Mouse (Mus musculus) thymus, adult 2 months (tissue): ENCODE measurements around the gene Ppp1r18. TPM values are rescaled to one million over a fixed set of nuclear protein-coding genes. Genes with fewer than 3 reads are reported as not detected.
A peak's percentile ranks its signal among the peaks of the same experiment; 100 is the strongest.

Experiments used
- DNase-seq: peaks from one replicate; pipeline ENCODE4 v3.0.0; 2021
- H3K27ac ChIP-seq: fragments of 200-500 bp; 2 replicates; pipeline ENCODE4 v1.5.1; 2012; ENCODE audit warnings: low read length, control low read depth; ENCODE audit not compliant: control insufficient read depth, insufficient read depth
- H3K27me3 ChIP-seq: fragments of 200-500 bp; 2 replicates; pipeline ENCODE4 v1.6.1; 2012; ENCODE audit warnings: mild to moderate bottlenecking, low read length, moderate library complexity, mixed read lengths; ENCODE audit not compliant: control insufficient read depth, insufficient read depth
- H3K36me3 ChIP-seq: fragments of 200-500 bp; 2 replicates; pipeline ENCODE4 v1.6.1; 2012; ENCODE audit warnings: mild to moderate bottlenecking, low read length, moderate library complexity; ENCODE audit not compliant: control insufficient read depth, insufficient read depth
- H3K4me1 ChIP-seq: fragments of 200-500 bp; replicated peaks from 2 replicates; pipeline ENCODE4 v1.6.1; 2012; ENCODE audit warnings: low read length; ENCODE audit not compliant: control insufficient read depth, insufficient read depth
- H3K4me3 ChIP-seq: fragments of 200-500 bp; 2 replicates; pipeline ENCODE4 v1.5.1; 2012; ENCODE audit warnings: mild to moderate bottlenecking, low read length, control low read depth, moderate library complexity; ENCODE audit not compliant: control insufficient read depth, insufficient read depth
- CTCF ChIP-seq: fragments of 200-500 bp; IDR thresholded peaks from 2 replicates; pipeline ENCODE4 v1.5.1; 2012; ENCODE audit warnings: mild to moderate bottlenecking, control low read depth, low read length, moderate library complexity, borderline replicate concordance; ENCODE audit not compliant: control insufficient read depth, poor library complexity, insufficient read depth; ENCODE audit errors: extremely low read depth
- POLR2A ChIP-seq: fragments of 200-500 bp; IDR thresholded peaks from 2 replicates; pipeline ENCODE4 v1.6.1; 2012; ENCODE audit warnings: mild to moderate bottlenecking, low read length, control low read depth, moderate library complexity; ENCODE audit not compliant: control insufficient read depth, poor library complexity, insufficient read depth; ENCODE audit errors: extremely low read depth
- WGBS: fragments of 180-500 bp; shearing (Covaris S2); methylation state at CpG from one replicate; pipeline ENCODE4 v1.1.7; 2018; 5-methylcytosine and 5-hydroxymethylcytosine counted together
- polyA plus RNA-seq: library from polyadenylated mRNA; depleted of rRNA; stranded (reverse); fragments of >200 nt; gene quantifications from 2 replicates; pipeline ENCODE4 v1.2.3, GENCODE M21; 2012

Gene Ppp1r18
- polyA plus RNA-seq, 1 experiment: 176 TPM

- peaks cover 34% of the 10 kb centered on the region for H3K4me1 ChIP-seq
- H3K27me3 ChIP-seq: no peaks in the 10 kb centered on the region
- peak; percentile 49 for DNase-seq
- peaks cover 18% of the 10 kb centered on the region for H3K36me3 ChIP-seq
- TF ChIP-seq POLR2A (no peak), CTCF (no peak)
- H3K4me3 ChIP-seq: peak overlapping the region; percentile 96
- 38% methylated on average over 8 of the region's 8 CpGs for WGBS
- H3K27ac ChIP-seq: peak overlapping the region; percentile 88
Observed at GRCm38 (mm10) chr17:35870884-35871696, 5.7 kb downstream of the Ppp1r18 start.

GRCm38 (mm10) chr17:35873774-35874519, 8.6 kb downstream of the Ppp1r18 start:
- peak; percentile 90 for TF ChIP-seq CTCF
- TF ChIP-seq POLR2A: 0 out of 2 replicates have a peak, but pooled peaks have one; percentile 22
- Histone ChIP-seq H3K27me3 (no peaks in the 10 kb centered on the region), H3K4me1 (peaks cover 17% of the 10 kb centered on the region), H3K36me3 (peaks cover 21% of the 10 kb centered on the region), H3K4me3 (no peak overlapping the region), H3K27ac (peak overlapping the region; percentile 14; the same call in 1 of the 2 replicates)
- WGBS: 40% methylated on average over 21 of the region's 21 CpGs
- peak; percentile 89 for DNase-seq

DNA sequence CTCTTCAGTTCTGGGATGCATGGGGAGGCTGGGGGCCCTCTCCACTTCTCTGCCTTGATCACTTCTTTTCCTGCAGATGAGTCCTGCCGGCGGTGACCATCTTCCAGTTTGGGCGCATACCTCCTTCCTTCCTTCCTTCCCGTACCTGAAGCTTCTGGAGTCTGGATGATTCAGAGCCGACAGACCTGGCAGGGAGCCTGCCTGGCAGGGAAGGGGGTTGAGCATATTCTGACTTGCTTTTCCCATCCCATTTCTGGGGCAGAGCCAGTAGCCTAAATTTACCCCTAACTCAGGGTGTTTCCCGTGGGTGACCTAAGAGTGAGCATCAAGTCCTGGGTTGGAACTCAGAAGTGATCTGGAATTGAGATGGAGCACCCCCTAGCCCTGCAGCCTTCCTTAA, 9.3 kb downstream of the Ppp1r18 start:
- no peak for DNase-seq
- WGBS: 93% methylated on average over 6 of the region's 6 CpGs
- Histone ChIP-seq H3K27ac (no peak overlapping the region), H3K36me3 (peaks cover 21% of the 10 kb centered on the region), H3K4me1 (peaks cover 19% of the 10 kb centered on the region), H3K27me3 (no peaks in the 10 kb centered on the region), H3K4me3 (no peak overlapping the region)
- no peak for TF ChIP-seq POLR2A
- no peak for TF ChIP-seq CTCF

- Histone ChIP-seq H3K27ac (no peak within 1 kb of the TSS), H3K27me3 (no peaks in the 10 kb centered on the region), H3K4me1 (peaks cover 7% of the 10 kb centered on the region), H3K36me3 (peaks cover 34% of the 10 kb centered on the region), H3K4me3 (peak within 1 kb of the TSS; percentile 72)
- DNase-seq: peak; percentile 97
- TF ChIP-seq CTCF (peak; percentile 60; the same call in 1 of the 2 replicates), POLR2A (0 out of 2 replicates have a peak, but pooled peaks have one; percentile 31)
- 6% methylated on average over 66 of the region's 66 CpGs for WGBS
Observed at GRCm38 (mm10) chr17:35879245-35880057, 14.1 kb downstream of the Ppp1r18 start, which contains the start of gene Dhx16. Gene Dhx16, plus strand, starts transcription at chr17:35879819.

DNA sequence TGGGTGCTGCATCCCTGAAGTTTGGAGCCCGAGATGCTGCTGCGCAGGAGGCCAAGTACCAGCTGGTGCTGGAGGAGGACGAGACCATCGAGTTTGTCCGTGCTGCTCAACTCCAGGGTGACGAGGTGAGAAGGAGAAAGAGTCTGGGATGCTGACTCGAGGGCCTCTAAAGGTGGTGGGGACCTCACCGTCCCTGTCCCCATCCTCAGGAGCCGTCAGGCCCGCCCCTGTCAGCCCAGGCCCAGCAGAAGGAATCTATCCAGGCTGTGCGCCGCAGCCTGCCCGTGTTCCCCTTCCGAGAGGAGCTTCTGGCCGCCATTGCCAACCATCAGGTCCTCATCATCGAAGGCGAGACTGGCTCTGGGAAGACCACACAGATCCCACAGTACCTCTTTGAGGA, 17.5 kb downstream of the Ppp1r18 start:
- H3K4me1 ChIP-seq: peaks cover 7% of the 10 kb centered on the region
- no peaks in the 10 kb centered on the region for H3K27me3 ChIP-seq
- TF ChIP-seq POLR2A (no peak), CTCF (no peak)
- H3K27ac ChIP-seq: no peak overlapping the region
- no peak overlapping the region for H3K4me3 ChIP-seq
- peaks cover 44% of the 10 kb centered on the region for H3K36me3 ChIP-seq
- no peak for DNase-seq
- 97% methylated on average over 17 of the region's 17 CpGs for WGBS

- Histone ChIP-seq H3K4me3 (no peak overlapping the region), H3K27ac (no peak overlapping the region), H3K27me3 (no peaks in the 10 kb centered on the region), H3K36me3 (peaks cover 52% of the 10 kb centered on the region), H3K4me1 (peaks cover 7% of the 10 kb centered on the region)
- WGBS: 99% methylated on average over 14 of the region's 14 CpGs
- TF ChIP-seq POLR2A: no peak
- TF ChIP-seq CTCF: no peak
- DNase-seq: no peak
Observed at GRCm38 (mm10) chr17:35883777-35884176, 18.4 kb downstream of the Ppp1r18 start.
